Mouse (Mus musculus): Measurements from ENCODE around the gene Tspan12. TPM values are rescaled to one million over a fixed set of nuclear protein-coding genes. Genes with fewer than 3 reads are reported as not detected.
A peak's percentile ranks its signal among the peaks of the same experiment; 100 is the strongest.
"Not testable (repeated sequence)": the region's sequence is repeated elsewhere in the genome, so short reads cannot be mapped to it uniquely, and the experiment has no call there.

The Tspan12 gene
- total RNA-seq, 4 experiments from 2014 or later = 26.8 to 35.8 (median 28.3) TPM

- no peak for DNase-seq (ENCODE audit: low spot score in 2 of 2)
Measured at GRCm38 (mm10) chr6:21828437-21828836, 23.9 kb downstream of the Tspan12 start.

- DNase-seq (ENCODE audit: low spot score in 2 of 2) = no peak
Measured at GRCm38 (mm10) chr6:21828001-21828400, 24.3 kb downstream of the Tspan12 start.

- no peak for DNase-seq (ENCODE audit: low spot score in 2 of 2)
Measured at GRCm38 (mm10) chr6:21823694-21824093, 28.6 kb downstream of the Tspan12 start.

- DNase-seq (ENCODE audit: low spot score in 2 of 2) = no peak
Measured at GRCm38 (mm10) chr6:21823281-21823680, 29.0 kb downstream of the Tspan12 start.

GRCm38 (mm10) chr6:21822721-21823134 lies 29.6 kb downstream of the Tspan12 start:
- no peak for DNase-seq (ENCODE audit: low spot score in 2 of 2)

- no peak for DNase-seq (ENCODE audit: low spot score in 2 of 2)
Measured at GRCm38 (mm10) chr6:21818107-21818807, 34.1 kb downstream of the Tspan12 start.

- no peak for DNase-seq (ENCODE audit: low spot score in 2 of 2)
Measured at GRCm38 (mm10) chr6:21806005-21806404, 46.3 kb downstream of the Tspan12 start.

GRCm38 (mm10) chr6:21805013-21805570 lies 47.2 kb downstream of the Tspan12 start:
- DNase-seq (ENCODE audit: low spot score in 2 of 2) = no peak

GRCm38 (mm10) chr6:21803483-21804340 lies 48.6 kb downstream of the Tspan12 start:
- DNase-seq (ENCODE audit: low spot score in 2 of 2) = peak in 1 of 2 experiments; percentile 19

- no peak for DNase-seq (ENCODE audit: low spot score in 2 of 2)
Measured at GRCm38 (mm10) chr6:21798581-21798980, 53.7 kb downstream of the Tspan12 start.

GRCm38 (mm10) chr6:21797087-21797486 lies 55.2 kb downstream of the Tspan12 start:
- no peak for DNase-seq (ENCODE audit: low spot score in 2 of 2)

GRCm38 (mm10) chr6:21796413-21796812 lies 55.9 kb downstream of the Tspan12 start:
- no peak for DNase-seq (ENCODE audit: low spot score in 2 of 2)

GRCm38 (mm10) chr6:21795410-21795809 lies 56.9 kb downstream of the Tspan12 start:
- no peak for DNase-seq (ENCODE audit: low spot score in 2 of 2)

- peak; percentile 24 to 59 for DNase-seq (ENCODE audit: low spot score in 2 of 2)
Measured at GRCm38 (mm10) chr6:21795072-21795407, 57.3 kb downstream of the Tspan12 start.

GRCm38 (mm10) chr6:21794337-21795071 lies 57.8 kb downstream of the Tspan12 start:
- no peak for DNase-seq (ENCODE audit: low spot score in 2 of 2)

- DNase-seq (ENCODE audit: low spot score in 2 of 2) = no peak
Measured at GRCm38 (mm10) chr6:21791307-21791706, 61.0 kb downstream of the Tspan12 start.

- DNase-seq (ENCODE audit: low spot score in 2 of 2) = no peak
Measured at GRCm38 (mm10) chr6:21790550-21791086, 61.7 kb downstream of the Tspan12 start.

GRCm38 (mm10) chr6:21790036-21790435 lies 62.3 kb downstream of the Tspan12 start:
- no peak for DNase-seq (ENCODE audit: low spot score in 2 of 2)

GRCm38 (mm10) chr6:21789582-21789981 lies 62.7 kb downstream of the Tspan12 start:
- not testable (repeated sequence) for DNase-seq (ENCODE audit: low spot score in 2 of 2)

GRCm38 (mm10) chr6:21787757-21788156 lies 64.6 kb downstream of the Tspan12 start:
- DNase-seq (ENCODE audit: low spot score in 2 of 2) = no peak

GRCm38 (mm10) chr6:21787274-21787673 lies 65.0 kb downstream of the Tspan12 start:
- DNase-seq (ENCODE audit: low spot score in 2 of 2) = no peak
